Mouse (Mus musculus) cerebellum, adult 9-10 months (tissue): Measurements from ENCODE around the gene Eps15l1.

ENCODE experiments used
- DNase-seq: peaks from one replicate; pipeline ENCODE4 v3.0.0; 2022

The Eps15l1 gene

DNA sequence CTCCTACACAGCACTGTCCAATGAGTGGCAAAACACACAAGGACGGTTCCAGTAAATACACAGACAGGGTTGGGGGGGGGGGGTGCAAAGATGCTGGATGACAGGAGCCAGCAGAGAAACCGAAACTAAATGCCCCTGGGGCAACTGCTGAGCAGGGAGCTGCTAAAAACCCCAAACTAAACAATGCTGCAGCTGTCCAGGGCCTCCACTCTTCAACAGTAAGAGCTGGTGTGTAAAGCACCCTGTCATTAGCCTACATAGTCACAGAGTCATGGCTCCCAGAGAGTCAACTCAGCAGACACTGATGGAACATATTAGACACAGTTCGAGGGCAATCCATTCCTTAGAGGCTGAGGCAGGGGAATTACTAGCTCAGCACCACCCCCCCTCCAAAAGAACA, 11.8 kb downstream of the Eps15l1 start:
- DNase-seq = no peak

DNA sequence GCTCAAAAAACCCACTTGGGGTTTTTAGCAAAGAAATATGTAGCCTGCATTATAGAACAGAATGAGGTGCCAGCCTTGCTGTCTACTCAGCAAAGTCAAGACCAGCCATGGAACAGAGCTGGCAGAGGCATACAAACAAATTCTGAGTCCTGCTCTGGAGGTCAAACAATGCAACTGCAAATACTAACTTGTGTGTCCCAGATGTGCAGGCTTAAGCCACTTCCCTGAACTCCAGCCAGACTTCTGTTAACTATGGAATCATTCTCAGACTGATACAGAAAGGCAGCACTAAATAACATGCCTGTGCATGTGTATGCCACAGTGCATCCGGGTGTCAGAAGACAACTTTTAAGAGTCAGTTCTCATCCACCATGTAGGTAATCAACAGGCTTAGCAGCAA, 13.4 kb downstream of the Eps15l1 start:
- DNase-seq = no peak

DNA sequence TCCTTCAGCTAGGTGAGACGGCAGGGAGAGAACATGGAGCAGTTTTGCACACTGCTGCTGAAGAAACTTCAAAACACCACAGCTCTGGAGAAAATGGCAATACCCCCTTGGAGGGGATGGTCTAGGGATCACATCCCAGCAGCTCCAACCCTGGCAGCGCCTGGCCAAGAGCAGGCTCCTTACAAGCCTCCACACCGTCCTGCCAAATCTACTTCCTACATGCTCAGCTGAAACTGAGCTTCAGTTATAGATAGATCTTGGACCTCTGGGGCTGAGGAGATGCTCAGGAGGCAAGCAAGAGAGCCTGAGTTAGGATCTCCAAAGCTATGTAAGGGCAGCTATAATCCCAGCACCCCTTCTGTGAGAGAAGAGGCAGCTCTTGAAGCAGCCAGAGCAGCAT, 18.3 kb downstream of the Eps15l1 start:
- DNase-seq = no peak

DNA sequence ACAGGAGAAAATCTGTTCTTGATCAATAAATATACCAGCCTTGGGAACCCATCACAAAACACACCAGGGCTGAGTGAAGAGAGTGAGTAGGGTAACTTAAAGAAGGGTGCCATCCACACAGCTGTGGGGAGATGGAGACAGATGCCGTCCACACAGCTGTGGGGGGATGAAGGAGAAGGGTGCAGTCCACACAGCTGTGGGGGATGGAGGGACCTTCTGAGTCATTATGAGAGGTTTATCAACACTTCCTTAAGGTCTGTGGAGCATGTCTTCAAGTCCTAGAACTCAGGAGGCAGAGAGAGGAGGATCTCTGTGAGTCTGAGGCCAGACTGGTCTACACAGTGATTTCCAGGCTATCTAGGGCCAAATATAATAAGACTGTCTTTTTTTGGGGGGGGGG, 19.9 kb downstream of the Eps15l1 start:
- DNase-seq = no peak

DNA sequence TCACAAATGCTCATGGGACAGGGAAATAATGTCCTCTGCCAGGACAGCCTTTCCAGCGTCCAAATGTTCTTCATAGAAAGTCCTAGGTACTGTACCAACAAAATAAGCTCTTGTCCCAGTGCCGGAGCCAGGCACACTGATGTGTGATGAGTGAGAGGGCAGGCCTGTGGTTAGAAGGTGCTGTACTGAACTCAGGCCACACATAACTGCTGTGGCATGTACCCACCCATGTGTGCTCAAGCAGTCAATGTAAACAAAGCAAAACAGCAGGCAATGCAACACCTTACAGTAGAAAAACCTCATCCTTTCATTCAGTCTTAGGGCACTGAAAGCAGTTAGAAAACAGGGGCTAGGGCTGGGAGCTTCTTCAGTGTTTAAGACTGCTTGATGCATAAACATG, 35.5 kb downstream of the Eps15l1 start:
- no peak for DNase-seq

DNA sequence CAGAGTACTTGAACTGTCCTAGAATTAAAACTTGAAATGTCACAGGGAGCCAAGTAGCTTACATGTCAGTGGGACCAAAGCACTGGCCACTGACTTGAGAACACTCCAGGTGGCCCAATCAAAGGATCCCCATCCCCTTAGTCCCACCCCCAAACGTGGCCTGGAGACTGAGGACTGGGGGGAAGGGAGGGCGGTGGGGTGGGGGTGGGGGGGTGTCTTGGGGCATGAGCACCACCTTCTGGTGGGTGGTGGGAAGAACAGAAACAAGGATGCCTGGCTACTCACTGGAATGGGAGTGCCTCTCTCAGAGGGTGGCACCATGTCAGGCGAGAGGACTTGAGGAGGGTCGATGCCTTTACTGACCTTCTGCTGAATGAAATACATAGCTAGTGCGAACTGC, 38.9 kb downstream of the Eps15l1 start:
- no peak for DNase-seq

DNA sequence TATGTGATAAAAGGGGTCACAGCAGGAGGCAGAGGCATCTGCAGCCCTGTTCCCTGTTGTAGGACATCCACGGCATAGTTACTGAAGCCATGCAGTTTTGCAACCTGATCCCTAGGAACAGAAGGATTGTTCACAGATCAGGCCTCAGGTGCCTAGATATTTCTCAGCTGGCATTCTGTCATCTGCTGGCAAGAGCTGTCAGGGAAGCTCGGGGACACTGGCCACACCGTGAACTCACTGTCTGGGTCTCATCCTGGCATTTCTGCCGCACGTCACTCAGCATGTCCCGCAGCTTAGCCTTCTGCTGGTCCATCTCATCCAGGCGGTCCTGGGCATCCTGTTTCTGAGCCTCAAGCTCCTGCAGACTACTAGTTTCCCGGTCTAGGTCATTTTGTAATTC, 40.6 kb downstream of the Eps15l1 start:
- DNase-seq = peak; percentile 68

DNA sequence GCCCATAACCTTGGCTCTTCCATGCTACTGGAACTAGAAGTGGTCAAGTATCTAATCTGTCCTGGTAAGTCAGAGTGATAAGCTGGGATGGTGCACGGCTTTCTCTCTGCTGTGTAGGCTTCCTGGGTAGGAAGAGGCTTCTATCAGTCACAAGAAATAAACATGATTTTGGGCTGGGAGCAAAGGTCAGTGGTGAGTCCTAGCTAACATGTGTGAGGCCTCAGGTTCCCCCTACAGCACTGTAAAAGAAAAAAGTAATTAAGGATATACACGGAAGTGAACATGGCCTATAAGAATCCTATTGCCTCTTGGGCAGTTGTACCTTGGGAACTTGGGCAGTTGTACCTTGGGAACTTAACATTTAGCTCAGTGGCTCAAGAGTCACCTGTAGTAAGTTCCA, 44.4 kb downstream of the Eps15l1 start:
- DNase-seq = no peak

DNA sequence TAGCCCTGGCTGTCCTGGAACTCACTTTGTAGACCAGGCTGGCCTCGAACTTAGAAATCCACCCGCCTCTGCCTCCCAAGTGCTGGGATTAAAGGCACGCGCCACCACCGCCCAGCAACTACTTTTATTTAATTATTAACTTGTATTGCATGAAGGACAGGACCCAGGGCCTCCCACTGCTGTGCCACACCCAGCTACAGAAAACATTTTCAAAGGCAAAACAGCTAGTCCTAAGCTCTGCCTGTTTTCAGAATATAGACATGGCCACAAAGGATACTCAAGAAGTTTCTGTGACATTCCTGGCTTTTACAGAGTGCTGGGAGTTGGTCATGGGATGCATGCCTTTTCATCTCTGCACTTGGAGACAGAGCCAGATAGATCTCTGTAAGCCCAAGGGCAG, 45.0 kb downstream of the Eps15l1 start:
- DNase-seq = no peak

DNA sequence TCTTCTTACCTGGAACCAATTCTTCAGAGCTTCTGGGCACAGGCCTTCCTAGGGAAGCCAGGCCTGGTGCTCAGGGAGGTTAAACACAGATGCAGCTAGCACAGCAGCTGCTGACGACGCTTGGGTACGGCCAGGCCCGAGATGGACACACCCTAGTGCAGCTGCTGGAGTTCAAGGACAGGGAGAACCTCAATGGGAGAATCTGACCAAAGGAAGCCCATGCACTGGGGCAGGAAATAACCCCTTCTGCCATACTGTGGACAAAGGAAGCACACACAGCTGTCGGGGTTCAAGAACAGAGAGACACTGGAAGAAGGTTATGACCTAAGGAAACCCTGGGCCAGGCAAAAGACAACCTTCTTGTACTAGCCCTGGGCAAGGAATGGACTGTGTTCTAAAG, 46.1 kb downstream of the Eps15l1 start:
- DNase-seq = no peak

DNA sequence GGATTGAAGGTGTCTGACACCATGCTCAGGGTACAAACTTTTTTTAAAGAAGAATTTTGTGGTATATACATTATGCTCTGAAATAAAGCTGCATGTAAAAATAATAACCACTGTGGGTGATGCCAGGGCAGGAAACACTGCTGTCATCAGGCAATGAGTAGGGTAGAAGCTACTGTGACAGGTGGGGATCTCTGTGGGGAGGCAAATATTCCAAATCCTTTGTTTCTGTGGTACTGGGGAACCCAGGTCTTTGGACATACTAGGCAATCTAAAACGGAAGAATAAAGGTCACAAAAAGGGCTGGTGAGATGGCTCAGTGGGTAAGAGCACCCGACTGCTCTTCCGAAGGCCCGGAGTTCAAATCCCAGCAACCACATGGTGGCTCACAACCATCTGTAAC, 48.9 kb downstream of the Eps15l1 start:
- peak; percentile 41 for DNase-seq

DNA sequence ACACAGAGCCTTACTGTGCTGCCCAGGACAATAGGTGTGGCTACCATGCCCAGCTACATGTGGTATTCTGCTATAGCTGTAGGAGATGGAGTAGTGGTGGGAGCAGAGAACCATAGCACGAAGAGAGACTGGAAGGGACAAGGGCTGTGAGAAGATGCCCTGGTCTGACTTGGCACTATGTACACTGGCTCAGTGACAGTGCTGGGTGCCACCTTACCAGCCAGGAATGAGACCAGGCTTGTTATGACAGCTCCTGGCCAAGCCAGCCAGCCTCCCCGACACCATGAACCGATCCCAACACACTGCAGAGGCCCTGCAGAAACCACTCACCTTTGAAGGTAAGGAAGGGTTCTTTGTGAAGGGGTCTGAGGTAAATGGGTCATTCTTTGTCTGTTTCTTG, 49.9 kb downstream of the Eps15l1 start:
- DNase-seq = no peak

DNA sequence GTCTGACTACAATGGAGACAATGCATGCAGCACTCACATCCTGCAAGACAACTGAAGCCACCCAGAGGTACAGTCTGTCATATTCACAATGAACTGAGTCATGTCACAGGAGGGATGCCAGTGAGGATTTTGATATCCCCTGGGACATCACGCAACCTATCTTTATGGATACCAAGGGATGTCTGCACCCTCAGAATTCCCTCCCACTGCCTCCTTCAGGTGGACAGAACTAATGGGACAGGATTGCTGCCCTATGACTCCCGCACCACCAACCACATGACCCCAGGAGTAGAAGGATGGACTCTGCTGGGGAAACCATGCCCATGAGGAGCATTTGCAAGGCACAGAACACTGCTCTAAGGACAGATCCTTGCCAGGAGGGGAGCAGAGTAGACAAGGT, 54.8 kb downstream of the Eps15l1 start:
- DNase-seq = no peak

DNA sequence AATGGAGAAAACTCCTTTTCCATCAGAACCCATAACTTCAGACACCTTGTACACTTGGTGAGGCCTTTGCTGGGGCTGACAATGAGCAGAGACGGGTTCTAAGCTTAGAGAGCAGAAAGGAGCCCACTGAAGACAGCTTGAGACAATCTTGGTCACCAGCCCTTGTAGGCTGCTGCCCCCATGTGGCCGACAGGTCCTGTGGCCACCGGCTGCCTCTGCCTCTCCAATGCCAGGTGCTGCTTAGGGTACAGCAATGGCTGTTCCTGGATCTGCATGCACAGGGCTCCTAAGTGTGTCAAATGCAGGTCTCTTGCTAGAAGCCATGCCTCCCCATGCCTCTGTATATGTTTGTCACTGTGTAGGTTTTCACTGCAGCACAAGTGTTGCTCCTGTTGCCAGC, 55.4 kb downstream of the Eps15l1 start:
- peak; percentile 60 for DNase-seq

DNA sequence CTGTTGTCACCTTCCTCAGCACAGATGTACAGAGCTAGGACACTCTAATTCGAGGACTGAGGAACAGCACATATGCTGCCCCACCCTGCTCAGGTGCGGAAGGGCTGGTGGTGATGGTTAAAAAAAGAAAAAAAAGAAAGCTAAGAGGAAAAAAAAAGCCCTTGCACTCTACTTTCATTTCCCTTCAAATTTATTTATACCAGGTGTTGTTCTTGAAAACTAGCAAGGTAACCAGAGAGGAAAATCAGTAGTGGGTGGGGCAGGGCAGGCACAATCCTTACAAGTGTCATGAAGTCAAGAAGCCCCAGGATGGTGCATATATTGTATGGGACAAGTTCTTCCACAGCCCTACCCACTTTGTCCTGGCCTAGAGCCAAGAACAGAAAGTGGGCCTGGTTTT, 56.2 kb downstream of the Eps15l1 start:
- no peak for DNase-seq

DNA sequence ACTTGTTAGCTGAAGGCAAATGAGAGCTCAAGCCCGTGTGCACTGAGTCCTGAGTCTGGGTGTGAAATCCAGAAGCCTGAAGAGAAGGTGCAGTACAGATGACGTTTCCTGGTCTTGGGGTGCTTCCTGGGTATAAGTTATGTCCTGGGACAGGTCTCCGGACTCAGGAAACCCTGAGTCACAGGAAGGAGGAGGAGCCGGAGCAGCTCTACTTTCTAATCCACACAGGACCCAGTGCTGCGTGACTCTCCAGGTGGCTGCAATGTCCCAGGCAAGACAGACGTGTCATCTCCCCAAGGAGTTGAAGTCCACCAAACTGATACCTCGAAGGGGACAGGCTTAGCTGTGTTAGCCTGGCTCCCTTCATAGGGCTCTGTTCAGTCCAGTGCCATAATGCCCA, 57.8 kb downstream of the Eps15l1 start:
- DNase-seq = no peak

DNA sequence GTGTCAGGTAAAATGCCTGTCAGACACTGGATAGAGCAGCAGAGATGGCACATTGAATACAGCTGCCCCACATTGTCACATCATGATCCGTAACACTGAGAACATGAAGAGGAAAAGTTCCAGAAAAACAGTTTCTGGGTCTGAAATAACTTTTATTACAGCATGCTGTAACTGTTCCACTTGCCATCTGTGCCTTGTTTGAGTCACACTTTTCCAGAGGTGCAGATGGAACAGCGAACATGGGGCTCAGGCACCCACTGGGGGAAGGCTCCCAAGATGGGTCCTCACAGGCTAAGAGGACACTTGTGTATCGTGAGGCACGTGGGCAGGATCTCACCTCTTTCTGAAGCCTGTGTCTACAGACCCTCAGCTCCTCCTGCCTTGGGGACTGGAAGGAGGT, 58.5 kb downstream of the Eps15l1 start:
- DNase-seq = no peak

DNA sequence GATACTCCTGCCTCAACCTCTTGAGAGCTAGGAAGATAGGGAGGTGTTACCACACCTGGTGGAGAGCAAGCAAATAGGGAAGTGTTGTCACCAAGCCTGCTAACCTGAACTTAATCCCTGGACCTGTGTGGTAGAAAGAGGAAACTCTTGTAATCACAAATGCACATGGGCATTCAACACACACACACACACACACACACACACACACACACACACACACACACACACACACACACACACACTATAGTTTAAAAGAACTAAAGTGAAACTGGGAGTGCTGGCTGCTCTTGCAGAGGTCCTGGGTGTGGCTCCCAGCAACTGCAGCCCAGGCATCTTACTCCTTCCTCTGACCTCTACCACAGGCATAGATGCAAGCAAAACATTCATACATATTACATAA, 61.1 kb downstream of the Eps15l1 start:
- DNase-seq = no peak

DNA sequence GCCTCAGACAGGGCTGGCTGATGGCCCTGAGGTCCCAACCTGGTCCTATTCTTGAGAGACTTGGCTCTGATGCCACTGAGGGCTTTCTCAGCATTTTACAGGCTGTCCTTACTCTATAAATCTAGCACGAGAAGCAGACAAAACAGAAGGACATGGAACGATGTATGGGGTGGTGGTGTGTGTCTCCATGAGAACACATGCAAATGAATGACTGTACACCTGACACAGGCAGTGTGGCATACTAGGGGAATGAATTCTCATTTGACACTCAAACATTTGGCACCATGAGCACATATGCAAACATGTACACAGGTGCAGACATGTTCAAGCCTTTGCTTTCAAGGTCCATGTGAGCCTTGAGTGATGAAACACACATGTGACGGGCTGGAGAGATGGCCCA, 64.7 kb downstream of the Eps15l1 start:
- DNase-seq = no peak

DNA sequence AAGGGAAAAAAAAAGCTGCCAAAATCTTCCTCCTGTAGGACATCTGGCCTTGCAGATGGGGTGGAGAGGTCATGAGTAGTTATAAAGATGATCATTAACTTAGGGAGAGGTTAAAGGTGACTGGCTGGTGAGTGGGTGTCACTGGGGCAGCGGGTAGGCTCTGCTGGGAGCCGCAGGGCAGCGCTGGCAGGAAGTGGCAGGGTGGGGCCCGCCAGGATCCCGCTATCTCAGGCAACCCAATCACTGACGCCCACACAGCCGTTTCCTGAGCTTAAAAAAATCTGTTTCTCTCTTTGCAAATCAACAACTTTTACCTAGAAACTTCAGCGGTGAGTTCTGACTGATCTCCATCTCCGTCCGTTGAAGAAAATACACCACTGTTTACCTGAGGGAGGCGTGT, 67.0 kb downstream of the Eps15l1 start:
- DNase-seq = no peak

DNA sequence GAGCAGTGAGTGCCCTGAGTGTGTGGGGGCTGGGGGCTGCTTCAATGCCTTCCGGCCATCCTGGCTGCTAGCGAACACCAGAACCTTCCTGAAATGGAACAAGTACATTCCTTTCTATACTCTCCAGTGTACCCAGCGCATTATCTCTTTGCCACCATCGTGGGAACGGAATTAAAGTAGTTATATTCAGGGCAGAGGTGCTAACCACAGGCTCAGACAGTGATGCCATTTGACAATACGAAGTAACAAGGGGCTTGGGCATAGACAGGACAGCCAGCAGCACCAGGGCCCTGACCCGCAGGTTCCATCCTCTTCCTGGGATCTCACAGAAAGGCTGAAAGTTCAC, 67.6 kb downstream of the Eps15l1 start:
- DNase-seq = no peak

DNA sequence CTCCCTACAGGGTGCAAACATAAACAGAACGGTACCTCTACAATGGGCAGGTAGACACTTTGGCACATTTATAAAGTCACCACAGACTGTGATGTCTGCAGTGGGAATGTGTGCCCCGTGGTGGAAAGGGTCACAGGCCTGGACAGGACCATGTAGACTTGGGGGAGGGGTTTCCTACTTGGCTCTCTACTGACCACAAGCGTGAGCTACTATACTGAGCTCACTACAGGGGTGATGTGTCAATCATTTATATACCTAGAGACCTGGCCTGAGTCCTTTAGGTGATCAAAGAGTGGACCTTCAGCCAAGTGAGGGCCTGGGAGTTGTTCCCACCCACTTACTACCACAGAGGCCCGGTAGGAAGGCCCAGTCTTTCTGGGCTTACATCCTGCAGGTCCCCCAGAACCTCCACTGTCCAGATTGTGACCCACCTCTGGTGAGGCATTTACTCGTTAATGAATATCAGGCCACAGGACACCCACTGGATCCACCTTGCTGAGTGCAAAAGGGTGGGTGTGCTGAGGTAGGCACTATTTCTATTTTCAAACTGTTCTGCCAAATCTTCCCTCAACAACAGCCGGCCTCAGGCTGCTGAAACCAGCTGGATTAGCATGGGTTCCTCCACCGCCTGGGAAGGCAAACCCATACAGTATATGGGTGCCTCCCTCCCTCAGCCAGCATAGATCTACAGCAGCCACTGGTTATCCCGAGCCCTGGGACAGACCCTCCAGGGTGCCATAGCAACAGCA, 68.1 kb downstream of the Eps15l1 start:
- no peak for DNase-seq

DNA sequence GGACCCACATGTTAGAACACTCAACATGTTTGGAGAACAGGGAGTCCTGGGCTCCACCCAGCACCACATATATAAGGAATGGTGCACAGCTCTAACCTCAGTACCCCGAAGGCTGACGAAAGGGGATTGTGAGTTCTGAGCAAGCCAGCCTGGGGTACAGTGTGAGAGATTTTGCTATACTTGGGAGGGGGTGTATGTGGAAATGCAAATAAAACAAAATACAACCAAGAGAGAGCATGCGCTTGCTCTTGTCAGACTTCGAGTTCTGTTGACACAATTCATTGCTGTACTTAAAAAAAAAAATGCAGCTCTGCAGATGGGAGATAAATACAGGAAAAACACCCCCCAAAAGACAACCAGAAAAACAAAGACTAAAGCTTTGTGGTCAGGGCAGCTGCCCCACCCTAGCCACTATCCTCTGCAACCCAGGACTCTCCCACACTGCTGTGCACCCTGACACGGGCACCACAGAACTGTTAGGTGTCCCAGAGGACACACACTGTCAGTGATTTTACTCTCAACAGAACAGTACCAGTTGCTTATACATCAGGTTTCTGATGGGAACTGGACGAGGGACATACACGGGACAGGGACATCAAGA, 69.8 kb downstream of the Eps15l1 start:
- no peak for DNase-seq

DNA sequence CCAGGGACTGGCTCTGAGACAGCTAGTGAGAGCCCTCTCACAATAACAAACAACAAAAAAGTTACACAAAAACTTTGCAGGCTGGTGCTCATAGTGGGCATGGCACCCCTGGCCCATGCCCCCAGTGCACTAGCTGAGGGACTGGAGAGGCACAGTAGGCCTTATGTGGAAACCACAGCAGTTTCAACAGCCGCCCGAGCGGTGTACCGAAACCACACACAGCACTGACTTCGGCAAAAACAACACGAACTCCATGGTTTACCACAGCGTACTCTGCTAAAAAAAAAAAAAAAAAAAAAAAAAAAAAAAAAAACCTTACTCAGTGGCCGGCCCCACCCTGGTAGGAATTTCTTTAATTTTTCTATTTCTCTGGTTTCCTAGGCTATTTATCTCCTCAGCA, 70.5 kb downstream of the Eps15l1 start:
- no peak for DNase-seq

DNA sequence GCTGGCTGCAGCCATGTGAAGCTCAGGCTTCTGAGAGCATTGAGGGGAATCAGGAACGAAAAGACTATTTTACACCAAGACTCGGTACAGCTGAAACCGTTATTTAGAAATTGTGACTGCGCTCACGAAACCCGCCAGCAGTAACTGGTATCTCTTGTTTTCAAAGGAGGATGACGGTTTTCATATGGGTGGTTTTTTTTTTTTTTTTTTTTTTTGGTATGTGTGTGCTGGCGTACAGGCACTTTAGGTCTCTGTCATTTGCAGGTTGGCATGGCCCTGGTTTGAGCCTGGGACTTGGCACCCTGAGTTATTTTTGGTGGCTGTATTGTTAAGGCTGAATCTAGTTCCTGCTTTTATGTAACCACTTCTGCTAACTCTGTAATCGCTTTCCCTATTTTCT, 71.4 kb downstream of the Eps15l1 start:
- no peak for DNase-seq
